Mouse (Mus musculus): ENCODE measurements at regions not wholly inside any gene's neighbourhood (a gene's known extent, or its start where the extent isn't known, plus 50 kb on each side); places are given as distances from the start of the nearest gene placed in this dataset.

- H3K4me1 ChIP-seq (replicated peaks; ENCODE audit: control insufficient read depth, insufficient read depth, low read length): no peaks in the 10 kb centered on the region
- no peak overlapping the region for H3K27ac ChIP-seq (ENCODE audit: low read depth, low read length)
- 78% methylated on average over 8 of the region's 8 CpGs for WGBS
- no peak overlapping the region for H3K9ac ChIP-seq (ENCODE audit: low read depth, low read length)
- no peak overlapping the region for H3K4me3 ChIP-seq (ENCODE audit: low read depth, low read length)
- no peaks in the 10 kb centered on the region for H3K9me3 ChIP-seq (ENCODE audit: control insufficient read depth, low read length)
- no peaks in the 10 kb centered on the region for H3K27me3 ChIP-seq (ENCODE audit: control insufficient read depth, insufficient read depth, low read length)
- H3K4me2 ChIP-seq (replicated peaks; ENCODE audit: low read depth, low read length): no peak overlapping the region
- H3K36me3 ChIP-seq (ENCODE audit: control insufficient read depth, insufficient read depth, low read length): no peaks in the 10 kb centered on the region
- peak; percentile 66; the same call in 1 of the 2 replicates for ATAC-seq (ENCODE audit: low FRiP score)
- peak; percentile 43 for DNase-seq (ENCODE audit: low spot score)
These were observed 77.9 kb upstream of the Grem2 start for GRCm38 (mm10) chr1:174999265-175000200.

GRCm38 (mm10) chr1:174992520-174992919 is 70.9 kb upstream of the Grem2 start:
- Histone ChIP-seq H3K27me3 (ENCODE audit: control insufficient read depth, insufficient read depth, low read length) (no peaks in the 10 kb centered on the region), H3K9ac (ENCODE audit: low read depth, low read length) (no peak overlapping the region), H3K9me3 (ENCODE audit: control insufficient read depth, low read length) (no peaks in the 10 kb centered on the region), H3K4me1 (replicated peaks; ENCODE audit: control insufficient read depth, insufficient read depth, low read length) (no peaks in the 10 kb centered on the region), H3K4me3 (ENCODE audit: low read depth, low read length) (no peak overlapping the region), H3K27ac (ENCODE audit: low read depth, low read length) (no peak overlapping the region), H3K4me2 (replicated peaks; ENCODE audit: low read depth, low read length) (no peak overlapping the region), H3K36me3 (ENCODE audit: control insufficient read depth, insufficient read depth, low read length) (no peaks in the 10 kb centered on the region)
- WGBS: 92% methylated on average over 4 of the region's 4 CpGs
- ATAC-seq (ENCODE audit: low FRiP score) (no peak), DNase-seq (ENCODE audit: low spot score) (no peak)

GRCm38 (mm10) chr1:174988590-174988989 is 67.0 kb upstream of the Grem2 start:
- no peaks in the 10 kb centered on the region for H3K4me1 ChIP-seq (replicated peaks; ENCODE audit: control insufficient read depth, insufficient read depth, low read length)
- no peaks in the 10 kb centered on the region for H3K9me3 ChIP-seq (ENCODE audit: control insufficient read depth, low read length)
- ATAC-seq (ENCODE audit: low FRiP score): no peak
- no peaks in the 10 kb centered on the region for H3K36me3 ChIP-seq (ENCODE audit: control insufficient read depth, insufficient read depth, low read length)
- H3K27me3 ChIP-seq (ENCODE audit: control insufficient read depth, insufficient read depth, low read length): no peaks in the 10 kb centered on the region
- no peak overlapping the region for H3K9ac ChIP-seq (ENCODE audit: low read depth, low read length)
- H3K27ac ChIP-seq (ENCODE audit: low read depth, low read length): no peak overlapping the region
- no peak overlapping the region for H3K4me3 ChIP-seq (ENCODE audit: low read depth, low read length)
- H3K4me2 ChIP-seq (replicated peaks; ENCODE audit: low read depth, low read length): no peak overlapping the region
- WGBS: 86% methylated on average over 5 of the region's 5 CpGs
- DNase-seq (ENCODE audit: low spot score): no peak

- no peak overlapping the region for H3K9ac ChIP-seq (ENCODE audit: low read depth, low read length)
- DNase-seq (ENCODE audit: low spot score): peak; percentile 4
- no peak overlapping the region for H3K4me3 ChIP-seq (ENCODE audit: low read depth, low read length)
- no peaks in the 10 kb centered on the region for H3K36me3 ChIP-seq (ENCODE audit: control insufficient read depth, insufficient read depth, low read length)
- H3K27ac ChIP-seq (ENCODE audit: low read depth, low read length): no peak overlapping the region
- no peak overlapping the region for H3K4me2 ChIP-seq (replicated peaks; ENCODE audit: low read depth, low read length)
- ATAC-seq (ENCODE audit: low FRiP score): peak; percentile 61; the same call in 1 of the 2 replicates
- no peaks in the 10 kb centered on the region for H3K27me3 ChIP-seq (ENCODE audit: control insufficient read depth, insufficient read depth, low read length)
- H3K9me3 ChIP-seq (ENCODE audit: control insufficient read depth, low read length): no peaks in the 10 kb centered on the region
- H3K4me1 ChIP-seq (replicated peaks; ENCODE audit: control insufficient read depth, insufficient read depth, low read length): no peaks in the 10 kb centered on the region
- 63% methylated on average over 6 of the region's 6 CpGs for WGBS
These were observed 50.3 kb upstream of the Grem2 start for GRCm38 (mm10) chr1:174971895-174972294.

Data from hindbrain, embryonic 11.5 days (tissue).